Mouse (Mus musculus) ES-E14 (cell line): ENCODE measurements around the gene Alkbh5.
"Not testable (repeated sequence)": the region's sequence is repeated elsewhere in the genome, so short reads cannot be mapped to it uniquely, and the experiment has no call there.

Source experiments
- CHD2 ChIP-seq: IDR thresholded peaks from 2 replicates; pipeline ENCODE4 v1.6.1; 2014; ENCODE audit warnings: mild to moderate bottlenecking, low read depth, low read length, inconsistent platforms
- MAFK ChIP-seq: IDR thresholded peaks from 2 replicates; pipeline ENCODE4 v1.6.1; 2014; ENCODE audit warnings: mild to moderate bottlenecking, low read depth, low read length, inconsistent platforms; ENCODE audit not compliant: insufficient read depth
- ZNF384 ChIP-seq: IDR thresholded peaks from 2 replicates; pipeline ENCODE4 v1.6.1; 2012; ENCODE audit warnings: low read depth, low read length, inconsistent platforms

GRCm38 (mm10) chr11:60543211-60543610 lies 7.0 kb downstream of the Alkbh5 start:
- TF ChIP-seq MAFK, CHD2, ZNF384: not testable (repeated sequence)
